Comparison of ENCODE assay signal across 8 mouse cellular contexts in genomic region chr7:118243453-118244385, GRCm38 (mm10). TPM values are rescaled to one million over a fixed set of nuclear protein-coding genes. Genes with fewer than 3 reads are reported as not detected.
DNase-seq lines count a peak whose midpoint lies in the region; ATAC-seq and TF ChIP-seq lines count a peak whose summit lies in the region.

Gene Smg1 (minus strand): TSS chr7:118243670.

- no peaks in the 10 kb centered on the region for H3K27me3 ChIP-seq in embryonic facial prominence, embryonic 15.5 days
- no peaks in the 10 kb centered on the region for H3K27me3 ChIP-seq in limb, embryonic 14.5 days (ENCODE audit: control insufficient read depth, insufficient read depth, low read length)
- no peaks in the 10 kb centered on the region for H3K27me3 ChIP-seq in midbrain, postnatal 0 days (ENCODE audit: insufficient read depth, low read length)

- WGBS in bone marrow, adult 2 months = under 1% methylated on average over 76 of the region's 79 CpGs
- WGBS in embryonic facial prominence, embryonic 15.5 days = 1% methylated on average over 61 of the region's 79 CpGs
- 1% methylated on average over 51 of the region's 79 CpGs for WGBS in limb, embryonic 14.5 days
- WGBS in midbrain, postnatal 0 days = 1% methylated on average over 73 of the region's 79 CpGs

- peak; percentile 100 for DNase-seq in 416B (ENCODE audit: low read depth)
- peak; percentile 99 for DNase-seq in heart, adult 8-10 months (ENCODE audit: low spot score)
- DNase-seq in kidney, adult 9 months = peak; percentile 100
- DNase-seq in limb, embryonic 14.5 days (ENCODE audit: low spot score) = peak; percentile 98
- DNase-seq in midbrain, postnatal 0 days (ENCODE audit: low spot score) = peak; percentile 97
- peak; percentile 99 for DNase-seq in spleen, postnatal 14 days (ENCODE audit: low spot score in 2 of 2)

- H3K27ac ChIP-seq in bone marrow, adult 2 months (ENCODE audit: control insufficient read depth, insufficient read depth, low read depth, low read length, poor library complexity) = peak within 1 kb of the TSS; percentile 99
- peak within 1 kb of the TSS; percentile 95 for H3K27ac ChIP-seq in embryonic facial prominence, embryonic 15.5 days (replicated peaks)
- peak within 1 kb of the TSS; percentile 91 for H3K27ac ChIP-seq in limb, embryonic 14.5 days (replicated peaks; ENCODE audit: low read depth, low read length)
- H3K27ac ChIP-seq in midbrain, postnatal 0 days (ENCODE audit: low read depth, low read length) = peak within 1 kb of the TSS; percentile 84

- H3K9ac ChIP-seq in embryonic facial prominence, embryonic 15.5 days = peak within 1 kb of the TSS; percentile 98
- H3K9ac ChIP-seq in limb, embryonic 14.5 days (ENCODE audit: low read depth, low read length, severe bottlenecking) = peak within 1 kb of the TSS; percentile 92
- peak within 1 kb of the TSS; percentile 96 for H3K9ac ChIP-seq in midbrain, postnatal 0 days (replicated peaks; ENCODE audit: low read length, poor library complexity, severe bottlenecking)

- peak within 1 kb of the TSS; percentile 69 for H3K4me2 ChIP-seq in embryonic facial prominence, embryonic 15.5 days (replicated peaks)
- H3K4me2 ChIP-seq in limb, embryonic 14.5 days (replicated peaks; ENCODE audit: low read depth, low read length, severe bottlenecking) = peak within 1 kb of the TSS; percentile 67
- peak within 1 kb of the TSS; percentile 60 for H3K4me2 ChIP-seq in midbrain, postnatal 0 days (ENCODE audit: low read depth, low read length, poor library complexity, severe bottlenecking)

- H3K36me3 ChIP-seq in embryonic facial prominence, embryonic 15.5 days = no peaks in the 10 kb centered on the region
- H3K36me3 ChIP-seq in limb, embryonic 14.5 days (ENCODE audit: control insufficient read depth, insufficient read depth, low read length) = no peaks in the 10 kb centered on the region
- no peaks in the 10 kb centered on the region for H3K36me3 ChIP-seq in midbrain, postnatal 0 days (ENCODE audit: insufficient read depth, low read length)

- no peaks in the 10 kb centered on the region for H3K4me1 ChIP-seq in bone marrow, adult 2 months (ENCODE audit: control insufficient read depth, insufficient read depth, low read length)
- H3K4me1 ChIP-seq in embryonic facial prominence, embryonic 15.5 days = peaks cover 12% of the 10 kb centered on the region
- H3K4me1 ChIP-seq in limb, embryonic 14.5 days (ENCODE audit: control insufficient read depth, insufficient read depth, low read length) = peaks cover 11% of the 10 kb centered on the region
- peaks cover 7% of the 10 kb centered on the region; the same call in 1 of the 2 replicates for H3K4me1 ChIP-seq in midbrain, postnatal 0 days (ENCODE audit: insufficient read depth, low read length)

- ATAC-seq in embryonic facial prominence, embryonic 15.5 days (ENCODE audit: insufficient number of reproducible peaks, low FRiP score, low TSS enrichment, low read depth) = peak; percentile 96
- ATAC-seq in limb, embryonic 14.5 days (ENCODE audit: low FRiP score, low read depth) = peak; percentile 96
- ATAC-seq in midbrain, postnatal 0 days (ENCODE audit: low FRiP score) = peak; percentile 93

- H3K9me3 ChIP-seq in embryonic facial prominence, embryonic 15.5 days (replicated peaks) = no peaks in the 10 kb centered on the region
- H3K9me3 ChIP-seq in limb, embryonic 14.5 days (ENCODE audit: control insufficient read depth, low read length) = no peaks in the 10 kb centered on the region
- no peaks in the 10 kb centered on the region for H3K9me3 ChIP-seq in midbrain, postnatal 0 days (ENCODE audit: low read length)

- TF ChIP-seq CTCF in bone marrow, adult 2 months (IDR thresholded peaks at IDR 0.05; ENCODE audit: control insufficient read depth, insufficient read depth, low read length) = 0 out of 2 replicates have a peak, but pooled peaks have one; percentile 3
- TF ChIP-seq CTCF in midbrain, postnatal 0 days (IDR thresholded peaks at IDR 0.05) = 0 out of 2 replicates have a peak, but pooled peaks have one; percentile 8

- peak; percentile 87; the same call in 1 of the 2 replicates for TF ChIP-seq POLR2A in bone marrow, adult 2 months (IDR thresholded peaks at IDR 0.05; ENCODE audit: borderline replicate concordance, control insufficient read depth, low read depth, low read length)
- peak; percentile 64; the same call in 1 of the 2 replicates for TF ChIP-seq POLR2A in limb, embryonic 14.5 days (IDR thresholded peaks at IDR 0.05; ENCODE audit: borderline replicate concordance, extremely low read depth, insufficient read depth, insufficient read length)

- peak within 1 kb of the TSS; percentile 86 for H3K4me3 ChIP-seq in bone marrow, adult 2 months (replicated peaks; ENCODE audit: control insufficient read depth, low read depth, low read length)
- H3K4me3 ChIP-seq in embryonic facial prominence, embryonic 15.5 days (replicated peaks) = peak within 1 kb of the TSS; percentile 98
- peak within 1 kb of the TSS; percentile 95 for H3K4me3 ChIP-seq in limb, embryonic 14.5 days (replicated peaks; ENCODE audit: low read length)
- H3K4me3 ChIP-seq in midbrain, postnatal 0 days (ENCODE audit: low read depth, low read length) = peak within 1 kb of the TSS; percentile 79

RNA-seq across cellular contexts. Expression of gene Smg1, which starts in this region (rescaled TPM):
- 10.8 and 18.2 TPM in 2 replicates for polyA plus RNA-seq in bone marrow, adult 2 months (2011; ENCODE audit: insufficient read depth, insufficient read length, low replicate concordance, missing spikeins)
- 15.6 and 19.3 TPM in 2 replicates for polyA plus RNA-seq in embryonic facial prominence, embryonic 15.5 days (2015; fragmentation: Nextera tagmentation; extraction: Ambion mirVana)
- 10 to 100 TPM; 28.8 to 35.6 (median 30.2) TPM for total RNA-seq in heart, adult 8-10 months (2022)
- polyA plus RNA-seq in limb, embryonic 14.5 days (2012; rRNA removed) = 42.8 and 45.4 TPM in 2 replicates
- 21.6 and 23.9 TPM in 2 replicates for polyA plus RNA-seq in limb, embryonic 14.5 days (2014; fragmentation: Nextera tagmentation; extraction: Ambion mirVana)
- 44.1 and 62.9 TPM in 2 replicates for total RNA-seq in midbrain, postnatal 0 days (2014; rRNA removed)
- 11.4 and 16.0 TPM in 2 replicates for polyA plus RNA-seq in midbrain, postnatal 0 days (2015; fragmentation: Nextera tagmentation; extraction: Ambion mirVana)

Comparison
In these comparisons a context has a peak if more than half of its experiments do, and no peak if none do; other contexts are left out.
1. Peak in every context shown above with its lines: DNase-seq, ATAC-seq, H3K4me3 ChIP-seq and H3K27ac ChIP-seq.